Mouse (Mus musculus) neural tube, embryonic 15.5 days (tissue): ENCODE measurements around the gene Lyrm4. TPM values are rescaled to one million over a fixed set of nuclear protein-coding genes. Genes with fewer than 3 reads are reported as not detected.
"Not testable (repeated sequence)": the region's sequence is repeated elsewhere in the genome, so short reads cannot be mapped to it uniquely, and the experiment has no call there.

Experiments used
- ATAC-seq: fragments of 200-750 bp; cut with Nextera tagmentation; 2 replicates; pipeline ENCODE4 v1.8.0; 2017; ENCODE audit warnings: mild to moderate bottlenecking, moderate TSS enrichment, moderate library complexity; ENCODE audit not compliant: low FRiP score
- H3K27ac ChIP-seq: fragments of 300-500 bp; sonication (generic); replicated peaks from 2 replicates; pipeline ENCODE4 v1.5.1; 2015; ENCODE audit warnings: mild to moderate bottlenecking, inconsistent platforms
- H3K27me3 ChIP-seq: fragments of 300-500 bp; sonication (generic); replicated peaks from 2 replicates; pipeline ENCODE4 v1.6.1; 2015; ENCODE audit warnings: inconsistent platforms
- H3K36me3 ChIP-seq: fragments of 300-500 bp; sonication (generic); 2 replicates; pipeline ENCODE4 v1.6.1; 2015; ENCODE audit warnings: inconsistent platforms
- H3K4me1 ChIP-seq: fragments of 300-500 bp; sonication (generic); 2 replicates; pipeline ENCODE4 v1.6.1; 2015; ENCODE audit warnings: inconsistent platforms
- H3K4me2 ChIP-seq: fragments of 300-500 bp; sonication (generic); 2 replicates; pipeline ENCODE4 v1.6.1; 2015; ENCODE audit warnings: inconsistent platforms, mild to moderate bottlenecking, moderate library complexity
- H3K4me3 ChIP-seq: fragments of 300-500 bp; sonication (generic); replicated peaks from 2 replicates; pipeline ENCODE4 v1.5.1; 2015; ENCODE audit warnings: mild to moderate bottlenecking, inconsistent platforms
- H3K9ac ChIP-seq: fragments of 300-500 bp; sonication (generic); replicated peaks from 2 replicates; pipeline ENCODE4 v1.6.1; 2015; ENCODE audit warnings: mild to moderate bottlenecking, inconsistent platforms
- H3K9me3 ChIP-seq: fragments of 300-500 bp; sonication (generic); replicated peaks from 2 replicates; pipeline ENCODE4 v1.6.1; 2016; ENCODE audit warnings: inconsistent platforms
- WGBS: fragments of 180-500 bp; shearing (Covaris S2); methylation state at CpG from one replicate; pipeline ENCODE4 v1.1.7; 2015; ENCODE audit warnings: mixed read lengths; 5-methylcytosine and 5-hydroxymethylcytosine counted together
- polyA plus RNA-seq: library from polyadenylated mRNA; unstranded; fragments of >200 nt; fragmentation: Nextera tagmentation; extraction: Ambion mirVana; gene quantifications from 2 replicates; pipeline ENCODE4 v1.2.1, GENCODE M21; 2015

Lyrm4 gene
- polyA plus RNA-seq, 1 experiment from 2014 or later = 41.8 TPM

DNA sequence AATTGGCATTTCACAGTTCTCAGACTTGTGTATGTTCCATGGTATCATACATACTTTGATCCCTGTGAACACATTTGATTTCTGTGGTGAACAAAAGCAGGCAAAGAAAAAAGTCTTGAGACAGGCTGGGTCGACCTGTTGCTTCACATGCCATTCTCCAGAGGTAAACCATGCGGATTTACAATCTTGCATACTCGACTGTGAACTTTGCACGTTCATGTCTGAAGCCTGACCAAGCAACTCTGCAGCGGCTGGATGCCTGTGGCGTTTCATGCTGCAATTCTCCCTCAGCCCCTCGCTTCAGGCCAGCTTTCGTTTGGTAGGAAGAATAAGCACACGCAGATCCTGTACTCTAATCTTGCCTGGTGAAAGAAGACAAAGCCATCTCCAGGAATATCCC lies 85.4 kb downstream of the Lyrm4 start:
- Histone ChIP-seq H3K36me3 (no peaks in the 10 kb centered on the region), H3K4me1 (no peaks in the 10 kb centered on the region), H3K27me3 (no peaks in the 10 kb centered on the region), H3K9ac (no peak overlapping the region), H3K4me3 (no peak overlapping the region), H3K27ac (no peak overlapping the region), H3K9me3 (no peaks in the 10 kb centered on the region), H3K4me2 (no peak overlapping the region)
- ATAC-seq = no peak
- 79% methylated on average over 9 of the region's 9 CpGs for WGBS

GRCm38 (mm10) chr13:36019309-36020274 lies 97.7 kb downstream of the Lyrm4 start:
- WGBS = 22% methylated on average over 10 of the region's 10 CpGs
- H3K4me3 ChIP-seq = no peak overlapping the region
- no peak overlapping the region for H3K9ac ChIP-seq
- ATAC-seq = peak; percentile 89
- H3K27me3 ChIP-seq = no peaks in the 10 kb centered on the region
- H3K4me1 ChIP-seq = peaks cover 18% of the 10 kb centered on the region
- peak overlapping the region; percentile 5; the same call in 1 of the 2 replicates for H3K4me2 ChIP-seq
- peak overlapping the region; percentile 82 for H3K27ac ChIP-seq
- no peaks in the 10 kb centered on the region for H3K9me3 ChIP-seq
- no peaks in the 10 kb centered on the region for H3K36me3 ChIP-seq

GRCm38 (mm10) chr13:36018017-36018416 lies 99.3 kb downstream of the Lyrm4 start:
- peaks cover 18% of the 10 kb centered on the region for H3K4me1 ChIP-seq
- no peak for ATAC-seq
- no peaks in the 10 kb centered on the region for H3K9me3 ChIP-seq
- no peak overlapping the region for H3K4me2 ChIP-seq
- no peak overlapping the region for H3K4me3 ChIP-seq
- H3K9ac ChIP-seq = no peak overlapping the region
- H3K27ac ChIP-seq = no peak overlapping the region
- no peaks in the 10 kb centered on the region for H3K36me3 ChIP-seq
- no peaks in the 10 kb centered on the region for H3K27me3 ChIP-seq
- 59% methylated on average over 2 of the region's 2 CpGs for WGBS

DNA sequence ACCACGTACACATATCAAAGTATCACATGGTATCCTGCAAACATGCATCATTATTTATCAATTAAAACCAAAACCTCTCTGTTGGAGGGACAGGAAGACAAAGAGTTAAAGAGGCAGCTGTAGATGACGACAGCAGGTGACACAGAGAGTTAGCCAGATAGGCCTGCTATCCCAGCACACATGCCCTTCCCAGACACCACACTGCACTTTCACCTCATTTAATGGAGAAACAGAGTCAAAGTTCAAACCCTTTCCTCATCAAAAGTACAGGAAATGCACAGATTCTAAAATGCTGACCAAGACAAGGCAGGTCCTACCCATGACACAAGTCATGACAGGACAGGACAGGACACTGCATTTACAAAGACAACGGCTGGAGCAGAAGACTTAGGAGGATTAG lies 101.7 kb downstream of the Lyrm4 start:
- Histone ChIP-seq H3K27ac (no peak overlapping the region), H3K9me3 (no peaks in the 10 kb centered on the region), H3K4me1 (peaks cover 13% of the 10 kb centered on the region), H3K36me3 (no peaks in the 10 kb centered on the region), H3K9ac (no peak overlapping the region), H3K27me3 (no peaks in the 10 kb centered on the region), H3K4me2 (no peak overlapping the region), H3K4me3 (no peak overlapping the region)
- 69% methylated on average over 3 of the region's 3 CpGs for WGBS
- ATAC-seq = no peak

DNA sequence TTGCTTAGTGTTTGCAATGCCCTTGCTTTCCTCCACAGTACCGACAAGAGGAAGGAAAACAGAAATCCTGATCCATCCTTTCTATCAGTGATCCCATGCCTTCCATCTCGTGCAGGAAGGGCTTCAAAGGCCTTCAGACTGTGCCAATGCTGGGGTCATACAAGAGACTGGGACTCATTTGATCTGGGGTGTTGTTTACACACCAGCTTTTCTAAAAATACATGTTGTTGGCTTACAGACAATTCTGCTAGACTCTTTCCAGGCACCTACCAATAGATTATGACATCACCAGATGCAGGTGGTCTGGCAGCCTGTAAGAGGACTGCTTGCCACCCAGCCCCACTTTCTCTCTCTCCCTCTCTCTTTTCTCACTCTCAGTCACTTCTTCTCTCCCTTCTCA lies 107.3 kb downstream of the Lyrm4 start:
- H3K9ac ChIP-seq = no peak overlapping the region
- H3K4me3 ChIP-seq = no peak overlapping the region
- WGBS = 80% methylated on average over 2 of the region's 2 CpGs
- no peaks in the 10 kb centered on the region for H3K36me3 ChIP-seq
- no peaks in the 10 kb centered on the region for H3K4me1 ChIP-seq
- no peak for ATAC-seq
- no peak overlapping the region for H3K27ac ChIP-seq
- no peak overlapping the region for H3K4me2 ChIP-seq
- H3K9me3 ChIP-seq = no peaks in the 10 kb centered on the region
- H3K27me3 ChIP-seq = no peaks in the 10 kb centered on the region

GRCm38 (mm10) chr13:36000798-36001197 lies 116.5 kb downstream of the Lyrm4 start:
- Histone ChIP-seq H3K27me3 (no peaks in the 10 kb centered on the region), H3K27ac (no peak overlapping the region), H3K9ac (no peak overlapping the region), H3K4me1 (peaks cover 4% of the 10 kb centered on the region; the same call in 1 of the 2 replicates), H3K9me3 (no peaks in the 10 kb centered on the region), H3K36me3 (no peaks in the 10 kb centered on the region), H3K4me3 (no peak overlapping the region), H3K4me2 (no peak overlapping the region)
- WGBS = 87% methylated on average over 1 of the region's 1 CpGs
- ATAC-seq = no peak

DNA sequence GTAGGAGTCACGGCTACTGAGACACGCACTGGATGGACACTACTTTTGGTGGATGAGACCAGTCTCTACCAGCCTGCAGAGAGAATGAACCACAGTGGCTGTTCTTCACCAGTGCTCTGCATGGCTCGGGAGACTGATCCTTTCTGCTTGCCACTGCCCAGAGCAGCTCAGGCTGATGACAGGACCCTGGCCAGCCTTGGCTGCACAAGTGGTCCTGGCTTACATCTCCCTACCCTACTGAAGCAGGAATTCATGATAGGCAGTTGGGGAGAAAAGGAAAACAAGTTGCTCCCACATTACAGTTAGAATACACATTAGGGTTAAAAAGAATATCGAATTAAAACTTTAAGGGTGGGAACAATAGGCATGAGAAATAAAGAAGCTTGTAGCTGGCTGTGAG lies 119.7 kb downstream of the Lyrm4 start:
- no peaks in the 10 kb centered on the region for H3K9me3 ChIP-seq
- H3K4me1 ChIP-seq = peaks cover 5% of the 10 kb centered on the region; the same call in 1 of the 2 replicates
- no peaks in the 10 kb centered on the region for H3K36me3 ChIP-seq
- 93% methylated on average over 4 of the region's 4 CpGs for WGBS
- H3K4me3 ChIP-seq = no peak overlapping the region
- no peak overlapping the region for H3K9ac ChIP-seq
- ATAC-seq = no peak
- no peak overlapping the region for H3K27ac ChIP-seq
- H3K4me2 ChIP-seq = no peak overlapping the region
- no peaks in the 10 kb centered on the region for H3K27me3 ChIP-seq

GRCm38 (mm10) chr13:35995696-35996426 lies 121.5 kb downstream of the Lyrm4 start:
- no peak for ATAC-seq
- no peak overlapping the region for H3K4me3 ChIP-seq
- 49% methylated on average over 2 of the region's 2 CpGs for WGBS

GRCm38 (mm10) chr13:35995231-35995630 lies 122.1 kb downstream of the Lyrm4 start:
- Histone ChIP-seq H3K9me3 (no peaks in the 10 kb centered on the region), H3K27me3 (no peaks in the 10 kb centered on the region), H3K36me3 (no peaks in the 10 kb centered on the region), H3K4me3 (no peak overlapping the region), H3K4me2 (no peak overlapping the region), H3K4me1 (peaks cover 5% of the 10 kb centered on the region; the same call in 1 of the 2 replicates), H3K27ac (no peak overlapping the region), H3K9ac (no peak overlapping the region)
- 60% methylated on average over 3 of the region's 3 CpGs for WGBS
- ATAC-seq = no peak

More at GRCm38 (mm10) chr13:35995696-35996426, 121.5 kb downstream of the Lyrm4 start:
- H3K9me3 ChIP-seq = no peaks in the 10 kb centered on the region
- no peak overlapping the region for H3K27ac ChIP-seq
- peaks cover 5% of the 10 kb centered on the region; the same call in 1 of the 2 replicates for H3K4me1 ChIP-seq
- no peak overlapping the region for H3K4me2 ChIP-seq
- H3K9ac ChIP-seq = no peak overlapping the region
- no peaks in the 10 kb centered on the region for H3K36me3 ChIP-seq
- no peaks in the 10 kb centered on the region for H3K27me3 ChIP-seq

- no peaks in the 10 kb centered on the region for H3K27me3 ChIP-seq
- H3K36me3 ChIP-seq = no peaks in the 10 kb centered on the region
- peaks cover 10% of the 10 kb centered on the region for H3K4me1 ChIP-seq
- H3K27ac ChIP-seq = no peak overlapping the region
- H3K4me3 ChIP-seq = no peak overlapping the region
- no peak overlapping the region for H3K4me2 ChIP-seq
- H3K9me3 ChIP-seq = no peaks in the 10 kb centered on the region
- WGBS = 73% methylated on average over 8 of the region's 8 CpGs
- ATAC-seq = no peak
- no peak overlapping the region for H3K9ac ChIP-seq
Observed at GRCm38 (mm10) chr13:35994067-35994466, 123.3 kb downstream of the Lyrm4 start.

GRCm38 (mm10) chr13:35991185-35991584 lies 126.1 kb downstream of the Lyrm4 start:
- H3K4me1 ChIP-seq, H3K4me2 ChIP-seq, ATAC-seq, H3K9me3 ChIP-seq, H3K36me3 ChIP-seq, H3K27me3 ChIP-seq, H3K27ac ChIP-seq, H3K9ac ChIP-seq, H3K4me3 ChIP-seq: not testable (repeated sequence)
- 98% methylated on average over 21 of the region's 21 CpGs for WGBS
